Mouse (Mus musculus) small intestine, adult 2 months (tissue): ENCODE data around the gene B4galt5.

Experiments
- CTCF ChIP-seq: fragments of 200-500 bp; IDR thresholded peaks from 2 replicates; pipeline ENCODE4 v1.5.1; 2012; ENCODE audit warnings: low read depth, mild to moderate bottlenecking, control low read depth, inconsistent platforms, low read length, moderate library complexity, mixed read lengths; ENCODE audit not compliant: insufficient replicate concordance, insufficient read length; ENCODE audit errors: extremely low read depth
- POLR2A ChIP-seq: fragments of 200-500 bp; IDR thresholded peaks from 2 replicates; pipeline ENCODE4 v1.6.1; 2012; ENCODE audit warnings: low read depth, mild to moderate bottlenecking, control low read depth, inconsistent platforms, low read length, moderate library complexity

DNA sequence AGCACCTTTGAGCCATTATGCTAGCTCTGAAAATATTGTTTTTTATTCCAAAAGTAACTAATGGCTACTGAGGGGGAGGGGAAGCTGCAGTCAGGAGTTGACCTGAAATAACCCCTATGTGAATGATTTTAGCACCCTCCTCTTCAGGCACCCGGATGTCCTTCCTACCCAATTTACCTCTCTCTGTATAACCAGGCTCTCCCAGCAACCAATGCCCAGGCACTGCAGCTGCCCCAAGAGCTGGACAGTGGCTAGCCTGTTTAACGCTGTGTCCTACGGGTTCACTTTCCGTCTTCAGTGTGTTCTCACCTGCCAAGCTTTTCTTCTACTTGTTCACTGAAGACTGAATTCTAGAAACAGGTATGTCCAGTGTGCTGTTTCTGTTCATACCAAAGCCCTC is 14.7 kb downstream of the B4galt5 start:
- TF ChIP-seq CTCF = no peak
- no peak for TF ChIP-seq POLR2A
